Mouse (Mus musculus) lung, postnatal 4 days (tissue): ENCODE results near the gene Rbm34.
"Not testable (repeated sequence)": the region's sequence is repeated elsewhere in the genome, so short reads cannot be mapped to it uniquely, and the experiment has no call there.

ENCODE experiments used
- DNase-seq, 2 experiments: peaks; one replicate each; pipeline ENCODE4 v3.0.0; 2021

Rbm34 gene

GRCm38 (mm10) chr8:126917179-126917905, 53.5 kb downstream of the Rbm34 start:
- DNase-seq: peak; percentile 22 to 48

- DNase-seq: no peak
These were observed 54.3 kb downstream of the Rbm34 start for GRCm38 (mm10) chr8:126916611-126917010.

DNA sequence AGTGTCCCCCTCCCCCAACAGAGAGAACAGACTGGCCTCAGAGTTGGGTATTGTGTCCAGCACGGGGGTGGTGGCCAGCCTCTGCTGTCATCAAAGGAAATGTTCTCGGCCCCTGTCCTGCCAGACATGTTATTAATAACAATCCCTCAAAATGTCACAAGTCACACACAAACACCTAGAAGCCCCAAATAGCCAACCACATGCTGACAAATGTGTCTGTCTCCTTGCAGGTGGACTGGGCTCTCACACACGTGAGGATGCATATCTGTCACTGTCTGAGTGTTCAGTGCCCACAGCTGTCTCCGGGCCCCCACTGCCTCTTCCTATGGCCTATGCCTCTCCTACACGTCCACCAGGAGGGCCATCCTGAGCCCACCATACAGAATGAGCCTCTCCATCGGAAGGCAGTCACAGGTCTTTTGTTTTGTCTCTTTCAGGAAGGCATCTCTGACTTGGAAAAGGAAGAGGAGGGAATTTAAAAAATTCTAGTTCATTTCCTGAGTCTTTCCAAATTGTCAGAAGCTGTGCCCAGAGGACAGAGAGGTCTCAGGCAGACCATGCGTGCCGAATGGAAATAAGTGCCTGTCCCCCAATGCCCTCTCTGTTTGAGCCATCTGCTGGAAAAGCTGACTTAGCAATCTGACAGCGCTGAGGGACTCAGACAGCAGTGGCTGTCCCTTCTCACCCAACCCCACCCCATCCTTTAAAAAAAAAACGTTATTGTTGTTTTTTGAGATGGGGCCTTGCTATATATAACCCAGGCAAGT, 56.1 kb downstream of the Rbm34 start:
- DNase-seq: peak; percentile 22 to 60

- DNase-seq: not testable (repeated sequence)
These were observed 56.8 kb downstream of the Rbm34 start for GRCm38 (mm10) chr8:126914107-126914490.

DNA sequence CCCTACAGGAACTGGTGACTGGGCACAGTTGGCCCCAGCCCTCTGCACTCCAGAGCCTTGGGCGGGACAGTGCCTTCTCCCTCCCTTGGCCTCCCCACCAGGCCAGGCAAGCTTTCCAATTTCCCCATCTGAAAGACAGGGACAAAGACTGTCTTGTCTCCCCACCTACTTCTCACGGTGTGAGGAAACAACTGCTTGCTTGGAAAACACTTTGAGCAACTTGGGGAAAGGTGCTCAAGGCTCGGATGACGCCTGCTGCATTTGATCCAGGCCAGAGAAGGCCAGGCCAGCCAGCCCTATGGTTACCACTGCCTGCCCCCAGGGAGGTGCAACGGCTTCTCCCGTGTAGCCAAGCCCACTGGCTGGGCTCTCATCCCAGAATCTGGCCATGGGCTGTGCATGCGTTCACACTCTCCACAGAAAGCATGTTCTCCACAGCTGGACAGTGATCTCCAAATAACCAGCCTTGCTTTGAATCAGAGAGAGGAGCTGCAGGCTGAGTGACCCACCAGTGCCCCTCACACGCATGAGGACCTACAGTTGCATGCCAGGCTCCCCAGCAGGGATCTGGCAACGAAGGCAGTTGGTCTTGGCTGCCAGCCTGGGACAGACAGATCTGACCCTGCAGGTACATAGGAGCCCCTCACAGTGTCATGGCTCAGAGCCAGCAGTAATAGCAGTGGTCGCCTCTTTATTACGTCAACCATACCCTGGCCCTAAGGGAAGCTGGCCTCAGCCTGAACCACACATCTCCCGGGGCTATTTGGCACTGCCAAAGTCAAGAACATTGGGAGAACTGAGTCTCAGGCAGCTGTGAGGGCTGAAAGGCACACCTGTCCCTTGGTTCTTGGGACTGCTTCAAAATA, 57.4 kb downstream of the Rbm34 start:
- DNase-seq: peak; percentile 42 to 78

DNA sequence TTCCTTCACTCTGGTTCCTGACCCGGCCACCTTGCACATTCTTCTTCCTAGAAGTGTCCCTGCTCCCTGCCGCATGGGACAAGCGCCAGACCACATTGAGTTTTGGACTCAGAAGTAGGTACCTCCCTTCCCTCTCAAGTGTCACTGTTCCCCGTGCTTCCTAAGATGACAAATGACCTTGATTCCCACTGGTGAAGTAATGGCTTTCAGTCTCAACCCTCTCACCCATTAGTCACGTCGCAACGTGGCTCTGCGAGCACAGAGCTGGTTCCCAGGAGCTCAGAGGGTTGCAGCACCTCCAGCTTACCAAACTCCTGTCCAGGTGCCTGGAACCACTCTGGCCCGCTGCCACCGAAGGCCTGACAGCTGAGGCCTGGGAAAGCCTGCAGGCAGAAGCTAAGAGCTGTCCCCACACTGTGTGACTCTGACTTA, 61.5 kb downstream of the Rbm34 start:
- DNase-seq: peak; percentile 49 to 67

GRCm38 (mm10) chr8:126908805-126909204, 62.1 kb downstream of the Rbm34 start:
- peak; percentile 67 to 74 for DNase-seq

DNA sequence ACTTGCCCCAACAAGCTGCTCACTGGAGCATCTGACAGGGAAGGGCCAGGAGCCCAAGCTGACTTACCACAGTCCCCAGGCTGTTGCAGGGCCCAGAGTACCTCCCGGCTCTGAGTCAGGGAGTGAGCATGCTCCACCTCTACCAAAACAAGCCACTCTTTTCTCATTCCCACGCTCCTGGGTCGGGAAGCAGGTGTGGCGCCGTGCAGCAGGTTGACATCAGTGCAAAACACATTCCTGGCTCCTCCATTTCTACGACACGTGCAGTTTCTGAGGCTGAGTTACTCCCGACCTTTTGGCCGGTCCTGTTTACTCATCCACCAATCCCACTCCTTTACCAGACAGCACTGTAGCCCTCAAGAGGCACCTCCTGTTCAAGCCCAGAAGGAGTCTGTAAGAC, 62.9 kb downstream of the Rbm34 start:
- DNase-seq: no peak

GRCm38 (mm10) chr8:126907374-126907773, 63.5 kb downstream of the Rbm34 start:
- no peak for DNase-seq

GRCm38 (mm10) chr8:126905387-126905786, 65.5 kb downstream of the Rbm34 start:
- DNase-seq: peak in 1 of 2 experiments; percentile 45

GRCm38 (mm10) chr8:126903927-126904326, 66.9 kb downstream of the Rbm34 start:
- DNase-seq: no peak

- no peak for DNase-seq
These were observed 67.5 kb downstream of the Rbm34 start for GRCm38 (mm10) chr8:126903224-126903895.

DNA sequence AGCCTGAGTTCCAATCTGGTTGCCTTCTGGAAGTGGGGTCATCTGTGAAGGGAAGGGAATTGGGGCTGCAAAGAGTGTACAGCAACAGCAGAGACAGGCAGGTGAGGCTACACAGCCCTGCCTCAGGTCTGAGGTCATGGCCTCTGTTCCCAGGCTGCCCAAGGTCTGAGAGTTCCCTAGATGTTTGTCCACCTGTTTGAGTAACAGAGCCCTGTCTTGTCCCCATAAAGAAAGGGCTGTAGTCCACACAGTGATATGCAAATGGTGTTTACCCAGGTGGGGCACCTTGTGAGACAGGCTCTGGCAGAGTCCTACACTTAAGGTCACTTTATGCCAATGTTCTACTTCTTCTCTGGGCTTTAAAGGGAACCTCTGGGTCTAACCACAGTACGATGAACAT, 69.3 kb downstream of the Rbm34 start:
- no peak for DNase-seq

- DNase-seq: no peak
These were observed 69.8 kb downstream of the Rbm34 start for GRCm38 (mm10) chr8:126901049-126901448.
